Mouse (Mus musculus) thymus, postnatal 25 days (tissue): Measurements from ENCODE around the gene Cldn1.

Source experiments
- DNase-seq: peaks from one replicate; pipeline ENCODE4 v3.0.0; 2022

Cldn1 gene

DNA sequence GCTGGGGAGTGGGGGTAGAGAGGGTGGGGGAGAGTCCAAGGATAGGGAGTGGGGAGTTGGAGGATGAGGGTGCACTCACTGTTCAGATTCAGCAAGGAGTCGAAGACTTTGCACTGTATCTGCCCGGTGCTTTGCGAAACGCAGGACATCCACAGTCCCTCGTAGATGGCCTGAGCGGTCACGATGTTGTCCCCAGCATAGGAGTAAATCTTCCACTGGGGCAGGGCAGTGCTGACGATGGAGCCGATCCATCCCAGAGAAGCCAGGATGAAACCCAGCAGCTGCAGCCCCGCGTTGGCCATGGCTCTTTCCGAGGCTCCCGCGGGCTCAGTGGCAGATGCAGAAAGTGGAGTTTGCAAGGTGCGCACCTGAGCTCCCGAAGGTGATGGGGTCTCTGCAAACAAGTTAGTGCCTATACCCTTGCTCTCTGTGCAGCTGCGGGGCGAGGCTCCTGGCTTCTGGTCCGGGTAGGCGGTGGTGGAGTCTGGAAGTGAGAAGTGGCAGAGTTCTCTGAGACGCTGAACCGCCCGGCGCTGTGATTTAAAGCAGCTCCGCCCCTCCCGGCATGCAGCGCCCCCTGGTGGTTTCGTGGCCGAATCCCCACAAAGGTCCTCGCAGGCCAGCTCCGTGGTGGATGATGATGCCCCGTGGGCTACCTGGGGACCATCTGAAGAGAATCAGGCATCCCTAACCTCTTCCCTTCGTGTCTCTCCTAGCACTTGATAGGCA lies at the start of gene Cldn1:
Cldn1 (minus strand) TSS at position 517 of the 729 bp plus-strand sequence.
- peak; percentile 57 for DNase-seq

DNA sequence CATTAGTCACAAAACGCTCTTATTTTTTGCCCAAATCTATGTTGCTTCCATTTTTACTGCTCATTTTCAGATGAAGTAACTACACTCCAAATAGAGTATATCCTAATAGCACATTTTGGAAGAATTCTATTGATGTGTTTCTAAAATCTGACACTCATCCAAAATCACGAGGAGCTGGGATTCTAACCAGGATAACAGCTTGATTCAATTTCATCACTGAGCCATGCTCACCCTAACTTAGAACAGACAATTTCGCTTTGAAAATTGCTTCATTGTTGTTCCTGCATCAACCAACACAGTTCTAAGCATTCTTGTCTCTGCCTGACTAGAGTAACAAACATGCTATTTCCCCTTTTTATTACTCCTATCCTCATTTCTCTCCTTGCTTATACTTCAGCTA lies 47.0 kb upstream of the Cldn1 start:
- DNase-seq, result no peak

DNA sequence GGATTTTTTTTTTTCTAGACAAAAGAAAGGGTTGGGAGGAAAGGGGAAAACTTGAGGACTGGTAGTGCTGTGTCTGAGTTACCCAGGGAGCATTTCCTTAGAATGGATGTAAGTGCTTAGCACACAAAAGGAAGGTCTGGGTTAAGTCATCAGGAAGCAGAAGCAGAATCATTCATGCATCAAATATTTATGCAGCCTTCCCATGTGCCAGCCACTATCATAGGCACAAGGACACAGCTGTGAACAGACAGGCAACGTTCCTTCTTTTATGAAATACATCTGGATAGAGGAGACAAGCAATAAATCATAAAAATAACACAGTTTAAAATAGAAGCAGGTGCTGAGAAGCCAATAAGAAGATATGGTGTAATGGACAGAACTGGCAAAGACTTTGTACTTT lies 32.4 kb upstream of the Cldn1 start:
- no peak for DNase-seq

DNA sequence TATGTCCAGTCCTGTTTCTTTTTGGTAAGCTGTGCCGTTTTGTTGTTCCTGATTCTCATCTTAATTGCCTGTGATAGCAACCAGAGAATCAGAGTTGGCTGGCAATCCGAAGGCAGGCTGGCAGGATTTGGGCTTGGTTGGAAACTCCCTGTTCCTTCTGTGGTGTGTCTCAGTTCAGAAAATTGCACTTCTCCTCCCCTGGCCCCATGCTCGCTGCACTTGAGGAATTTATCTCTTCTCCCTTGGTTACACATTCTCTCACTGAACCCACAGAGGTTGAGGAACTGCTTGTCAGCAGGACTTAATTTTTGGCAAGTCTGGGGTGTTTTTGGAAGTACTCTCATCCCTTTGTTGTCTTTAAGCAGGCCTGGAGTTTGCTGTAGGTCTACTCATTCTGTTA lies 29.3 kb upstream of the Cldn1 start:
- DNase-seq, result no peak

DNA sequence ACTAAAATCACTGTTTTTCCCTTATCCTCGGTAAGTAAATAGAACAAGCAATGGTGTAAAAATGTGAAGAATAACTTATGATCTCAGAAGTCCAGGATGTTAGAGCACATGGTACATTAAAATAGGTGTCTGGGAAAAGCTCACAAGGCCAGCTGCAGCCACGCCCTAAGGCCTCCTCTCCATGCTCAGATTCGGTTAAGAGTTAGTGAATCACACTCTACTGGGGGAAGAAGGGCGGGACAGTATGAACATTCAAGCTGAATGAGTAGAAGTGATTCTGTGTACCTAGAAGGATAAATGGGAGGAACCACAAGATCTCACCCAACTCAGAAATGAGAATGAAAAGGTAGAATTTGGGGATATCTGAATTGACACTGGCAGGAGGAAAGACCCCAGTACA lies 28.9 kb upstream of the Cldn1 start:
- DNase-seq, result no peak

DNA sequence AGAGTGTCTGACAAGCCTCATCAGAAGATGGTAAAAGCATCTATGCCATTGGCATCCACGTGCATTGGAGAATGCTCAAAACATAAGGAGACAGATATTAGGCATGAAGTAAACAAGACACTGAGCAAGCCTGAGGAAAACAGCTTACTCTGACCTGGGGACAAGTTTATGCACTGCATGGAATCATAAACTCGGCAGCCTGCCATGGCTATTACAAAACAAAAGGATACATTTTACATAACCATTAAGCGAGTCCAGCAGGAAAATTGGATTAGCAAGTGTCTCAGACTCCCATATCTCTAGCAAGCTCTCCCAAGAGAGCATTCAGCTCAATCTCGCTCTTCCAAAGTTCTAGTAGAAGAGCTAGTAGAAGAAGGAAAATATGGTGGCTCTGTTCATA lies 19.3 kb upstream of the Cldn1 start:
- no peak for DNase-seq

DNA sequence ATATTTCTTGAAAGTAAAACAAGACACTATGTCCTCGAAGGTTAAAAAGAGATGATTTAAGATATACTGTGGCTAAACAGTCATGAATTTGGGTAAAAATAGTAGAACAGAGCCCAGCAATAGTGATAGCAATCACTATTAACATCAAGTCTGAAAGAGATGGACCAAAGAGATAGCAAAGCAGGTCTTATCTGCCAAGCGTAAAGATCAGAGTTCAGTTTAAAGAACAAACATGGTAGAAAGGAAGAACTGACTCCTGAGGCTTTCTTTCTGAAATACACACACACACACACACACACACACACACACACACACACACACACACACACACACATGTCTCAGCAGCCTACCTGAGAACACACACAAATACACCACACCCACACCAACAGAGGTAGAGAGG lies 14.5 kb upstream of the Cldn1 start:
- DNase-seq, result no peak

DNA sequence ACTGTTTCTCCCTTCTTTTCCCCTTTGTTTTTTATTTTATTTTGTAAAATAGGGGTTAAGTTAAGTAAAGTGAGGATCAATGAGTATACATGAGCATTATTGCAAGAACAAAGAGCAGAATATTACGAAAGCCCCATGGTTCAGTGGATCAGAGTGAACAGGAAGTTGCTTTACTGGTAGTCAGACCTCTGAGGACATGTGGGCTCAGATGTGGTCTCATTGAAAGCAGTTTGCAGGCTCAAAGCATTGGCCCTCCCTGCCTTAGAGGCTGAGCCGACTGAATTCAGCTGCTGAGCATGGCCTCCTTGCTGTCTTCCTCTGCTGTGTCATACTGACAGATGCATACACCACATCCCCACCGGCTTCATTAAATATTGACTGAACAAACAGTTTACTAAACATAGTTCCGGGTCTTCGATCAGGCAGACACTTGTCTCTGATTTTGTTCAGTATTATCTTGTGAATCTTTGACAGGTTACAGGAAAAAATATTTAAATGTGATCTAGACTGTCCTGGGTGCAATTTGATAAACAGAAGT lies 12.5 kb upstream of the Cldn1 start:
- peak; percentile 3 for DNase-seq

DNA sequence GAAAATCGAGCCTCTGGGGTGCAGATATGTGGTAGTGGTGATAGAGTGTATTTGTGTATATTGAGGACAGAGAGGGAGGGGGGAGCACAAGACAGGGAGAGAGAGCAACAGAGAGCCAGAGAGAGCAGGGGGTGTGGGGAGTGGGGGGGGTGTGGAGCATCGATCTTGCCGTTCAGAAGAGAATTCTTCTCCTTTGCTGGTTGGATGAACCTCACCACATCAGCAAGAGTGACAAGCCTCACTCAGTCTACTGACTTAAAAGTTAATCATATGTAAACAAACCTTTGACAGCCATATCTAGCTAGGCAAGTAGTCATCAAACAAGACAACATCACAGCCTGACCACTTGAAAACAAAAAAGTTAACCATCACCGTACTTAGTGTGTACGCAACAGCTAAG lies 5.5 kb upstream of the Cldn1 start:
- DNase-seq, result no peak

DNA sequence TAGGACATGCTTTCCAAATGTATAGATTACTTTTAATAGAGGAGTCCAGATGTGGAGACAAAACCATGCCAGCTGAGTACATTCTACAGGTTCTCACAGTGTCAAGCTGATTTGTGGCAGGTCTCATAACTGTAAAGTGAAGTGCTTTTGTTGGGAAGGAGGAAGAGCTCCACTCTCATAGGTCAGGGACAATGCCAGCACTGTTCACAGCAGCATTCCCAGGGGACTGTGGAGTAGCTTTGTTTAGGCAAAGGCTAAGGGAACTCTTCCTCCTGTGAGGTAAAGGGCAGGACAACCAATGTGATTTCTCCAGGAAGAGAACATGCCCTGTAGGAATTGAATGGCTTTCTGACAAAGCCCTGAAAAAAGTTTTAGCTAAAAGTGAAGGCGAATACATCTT lies 1.5 kb downstream of the Cldn1 start:
- DNase-seq, result no peak

DNA sequence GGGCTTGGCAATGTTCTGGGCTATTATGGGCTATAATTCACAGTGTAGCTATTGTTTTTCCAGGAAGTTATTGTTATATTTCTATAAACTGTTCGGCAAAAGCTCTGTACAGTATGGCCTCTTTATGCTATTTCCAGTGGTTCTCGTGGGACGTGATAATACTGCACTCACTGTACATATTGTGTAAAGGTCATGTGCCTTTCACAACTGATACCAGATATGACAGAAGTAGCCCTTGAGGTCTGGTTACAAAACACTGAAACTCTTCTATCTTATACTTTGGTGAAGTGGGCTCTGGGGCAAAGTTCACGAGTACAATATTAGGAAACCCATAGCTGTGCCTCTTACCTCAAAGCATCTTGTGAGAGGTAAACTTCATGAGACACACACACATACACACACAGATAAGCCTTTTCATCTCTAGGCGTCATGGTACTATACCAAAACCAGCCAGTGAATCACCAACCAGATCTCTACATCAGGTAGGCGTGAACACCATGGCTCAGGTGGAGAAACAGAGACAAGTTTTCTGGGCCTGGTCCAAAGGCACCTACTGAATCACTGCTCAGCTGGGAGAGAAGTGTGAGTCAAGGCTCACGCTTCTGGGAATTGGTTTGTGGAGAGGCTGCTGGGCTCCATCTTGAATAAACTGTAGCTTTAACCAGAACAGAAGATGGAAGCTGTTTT lies 2.5 kb downstream of the Cldn1 start:
- DNase-seq, result no peak

DNA sequence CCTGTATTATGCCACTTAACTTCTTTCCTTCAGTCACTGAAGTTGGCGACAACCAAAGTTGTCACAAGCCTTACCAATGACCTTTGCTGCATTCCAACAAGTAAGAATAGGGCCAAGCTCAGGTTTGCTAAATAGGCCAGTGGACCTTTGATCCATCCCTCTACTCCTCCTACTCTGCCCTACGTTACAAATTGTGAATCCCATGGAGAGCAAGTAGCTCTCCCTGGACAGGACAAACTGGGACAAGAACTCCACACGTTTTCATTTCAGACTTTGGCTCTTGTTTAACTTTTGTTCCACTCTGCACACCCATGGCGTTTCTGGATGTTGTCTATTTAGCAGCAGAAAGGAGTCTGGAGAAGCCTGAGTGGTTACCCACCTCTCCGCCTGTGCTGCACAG lies 3.5 kb downstream of the Cldn1 start:
- no peak for DNase-seq

DNA sequence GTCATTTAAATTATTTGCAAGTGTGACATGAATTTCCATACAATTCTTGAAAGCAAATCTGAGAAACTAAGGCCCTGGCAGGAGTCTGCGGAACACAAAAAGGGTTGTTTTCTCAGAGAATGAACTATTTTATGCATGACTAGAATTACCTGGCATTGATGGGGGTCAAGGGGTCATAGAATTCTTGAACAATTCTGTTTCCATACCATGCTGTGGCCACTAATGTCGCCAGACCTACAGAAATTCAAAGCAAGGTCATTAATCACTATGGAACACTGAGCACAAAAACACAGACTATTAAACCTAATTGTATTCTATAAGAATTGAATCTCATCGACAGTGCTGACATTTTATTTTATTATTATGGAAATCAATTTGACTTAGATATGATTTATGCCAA lies 10.9 kb downstream of the Cldn1 start:
- DNase-seq, result no peak

DNA sequence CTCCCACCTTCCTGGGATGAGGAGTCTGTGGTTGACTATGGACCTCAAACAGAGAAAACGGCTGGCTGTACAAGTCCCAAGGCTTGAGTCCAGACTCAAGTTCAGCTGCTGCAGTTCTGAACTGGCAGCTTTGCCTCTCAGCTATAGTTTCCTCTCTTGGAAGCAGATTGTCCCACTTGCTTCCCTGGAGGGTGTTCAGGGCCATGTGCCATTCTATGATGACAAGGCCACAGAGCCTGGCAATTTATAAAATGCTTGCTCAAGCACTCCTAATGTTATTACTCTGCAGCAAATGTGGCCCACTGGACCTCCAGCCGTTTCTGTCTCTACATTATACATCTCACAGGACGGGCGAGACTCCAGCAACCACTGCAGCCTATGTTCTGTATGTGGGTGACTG lies 12.0 kb downstream of the Cldn1 start:
- DNase-seq, result no peak

DNA sequence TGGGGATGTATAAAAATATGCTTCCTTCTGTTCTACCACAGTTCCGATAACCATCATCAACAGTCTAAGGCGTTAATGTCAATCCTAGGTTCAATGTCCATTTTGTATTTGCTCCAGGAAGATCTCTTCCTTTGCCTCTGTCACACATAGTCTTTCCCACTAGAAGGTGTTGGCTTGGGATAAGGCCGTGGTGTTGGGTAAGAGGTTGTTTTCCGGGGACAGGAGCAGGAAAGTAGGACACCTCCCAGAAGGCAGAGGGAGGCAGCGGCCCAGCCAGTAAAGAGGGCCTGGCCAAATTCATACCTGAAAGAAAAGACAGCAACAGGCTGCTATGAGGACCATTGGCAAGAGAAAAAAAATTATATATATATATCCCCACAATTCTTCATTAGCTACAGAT lies 12.7 kb downstream of the Cldn1 start:
- DNase-seq, result no peak

DNA sequence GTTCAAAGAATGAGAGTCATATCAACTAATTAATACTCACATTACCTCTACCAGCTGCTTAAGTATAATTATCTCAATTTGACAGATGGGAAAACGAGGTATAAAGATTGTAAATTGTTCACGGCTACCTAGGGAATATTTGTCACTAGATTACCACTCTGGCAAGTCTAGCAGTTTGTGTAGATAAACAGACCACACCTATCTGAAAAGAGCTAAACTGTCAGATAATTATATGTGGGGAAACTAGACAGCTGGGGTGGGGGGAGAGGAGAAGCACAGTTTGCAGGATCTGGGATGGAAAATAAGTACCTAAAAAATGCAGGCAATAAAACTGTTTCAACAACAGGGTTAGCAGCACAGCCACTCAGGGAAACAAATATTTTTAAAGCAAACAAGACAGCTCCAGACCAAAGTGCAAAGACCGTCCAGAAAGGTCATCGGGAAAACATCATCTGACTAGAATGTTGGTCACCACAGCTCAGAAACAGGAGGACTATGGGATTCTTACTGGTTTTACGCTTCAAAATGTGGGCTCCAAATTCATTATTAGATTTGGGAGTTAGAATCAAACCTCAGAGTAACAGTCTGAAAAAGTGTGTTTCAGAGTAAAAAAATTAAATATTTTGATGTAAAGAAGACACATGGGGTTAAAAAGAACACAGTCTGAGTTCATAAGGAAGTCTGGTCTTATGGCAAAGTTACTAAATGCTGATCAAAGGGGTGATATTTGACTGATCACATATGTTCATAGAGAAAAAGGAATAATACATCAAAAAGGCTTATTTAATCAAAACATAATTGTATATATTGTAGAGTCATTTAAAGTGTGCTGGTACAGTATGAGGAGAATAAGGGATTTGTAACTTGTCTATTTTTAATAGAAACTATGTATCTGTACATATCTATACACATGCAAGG lies 13.5 kb downstream of the Cldn1 start:
- DNase-seq, result no peak

DNA sequence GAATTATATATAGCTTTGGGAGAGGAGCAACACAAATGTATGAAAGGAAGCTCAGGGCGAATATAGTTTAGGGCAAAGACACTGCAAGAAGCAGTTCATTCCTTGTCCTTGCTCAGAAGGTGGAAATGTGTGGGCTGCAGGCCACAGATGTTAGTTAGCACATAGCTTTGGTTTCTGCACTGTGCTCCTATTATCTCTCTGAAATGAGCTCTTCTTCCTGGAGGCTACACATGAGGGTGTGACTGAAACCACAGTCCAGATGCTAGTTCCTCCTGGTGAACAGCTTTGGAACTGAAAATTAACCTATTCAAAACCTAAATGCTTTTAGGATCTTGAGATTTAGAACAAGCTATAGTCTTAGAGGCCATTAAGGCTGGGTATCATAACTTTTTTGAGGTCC lies 16.1 kb downstream of the Cldn1 start:
- DNase-seq, result no peak

DNA sequence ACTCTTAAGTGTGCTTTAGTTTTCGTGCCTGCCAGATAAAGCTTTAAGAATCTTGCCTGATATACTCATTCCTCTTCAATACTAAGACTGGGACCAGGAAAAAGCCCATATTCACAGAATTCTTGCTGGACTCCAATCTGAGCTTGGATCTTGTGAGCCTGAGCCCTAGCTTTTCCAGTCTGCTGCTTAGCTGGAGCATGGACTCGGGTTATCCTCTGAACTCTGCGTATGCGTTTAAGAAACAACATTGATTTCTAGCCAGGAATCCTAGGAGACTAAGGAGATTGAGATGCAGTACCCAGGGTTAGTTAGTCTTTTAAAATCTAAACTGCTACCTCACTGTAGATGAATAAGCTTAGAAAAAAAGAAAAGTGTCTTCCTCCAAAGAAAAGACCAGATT lies 20.9 kb downstream of the Cldn1 start:
- no peak for DNase-seq

DNA sequence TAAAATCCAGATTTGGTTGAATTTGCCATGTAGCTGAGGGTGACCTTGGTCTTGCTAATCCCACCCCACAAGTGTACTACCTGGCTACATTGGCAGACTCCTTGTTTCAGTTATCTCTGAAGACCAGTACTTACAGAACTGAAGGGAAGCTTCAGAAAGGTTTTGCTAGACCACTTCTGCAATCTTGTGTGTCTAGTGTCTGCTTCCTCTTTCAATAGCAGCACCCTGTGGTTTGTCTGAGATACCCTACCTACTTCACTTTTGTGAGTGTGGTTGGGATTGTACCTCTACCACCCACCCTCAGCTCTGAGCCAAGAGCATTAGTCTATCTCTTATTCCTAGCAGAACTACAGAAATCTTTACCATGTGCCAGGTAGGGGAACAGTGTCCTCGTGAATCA lies 22.8 kb downstream of the Cldn1 start:
- DNase-seq, result no peak

DNA sequence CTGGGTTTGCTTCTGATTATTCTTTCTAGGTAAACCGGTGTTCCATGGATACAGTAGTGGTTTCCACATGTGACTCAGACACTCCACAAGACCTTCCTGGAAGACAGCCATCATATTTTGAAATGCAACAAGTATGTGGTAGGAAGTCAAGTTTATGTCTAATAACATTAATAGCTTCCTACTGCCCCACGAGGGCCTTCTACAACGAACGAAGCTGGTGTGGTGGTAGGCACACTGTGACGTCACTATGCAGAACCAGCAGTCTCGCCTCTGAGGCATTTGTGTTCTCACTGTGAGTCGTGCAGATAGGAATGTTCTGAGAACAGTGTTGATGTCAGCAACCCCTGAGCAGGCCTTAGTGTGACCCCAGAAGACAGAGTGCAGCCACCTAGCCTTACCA lies 55.4 kb downstream of the Cldn1 start:
- DNase-seq, result no peak

DNA sequence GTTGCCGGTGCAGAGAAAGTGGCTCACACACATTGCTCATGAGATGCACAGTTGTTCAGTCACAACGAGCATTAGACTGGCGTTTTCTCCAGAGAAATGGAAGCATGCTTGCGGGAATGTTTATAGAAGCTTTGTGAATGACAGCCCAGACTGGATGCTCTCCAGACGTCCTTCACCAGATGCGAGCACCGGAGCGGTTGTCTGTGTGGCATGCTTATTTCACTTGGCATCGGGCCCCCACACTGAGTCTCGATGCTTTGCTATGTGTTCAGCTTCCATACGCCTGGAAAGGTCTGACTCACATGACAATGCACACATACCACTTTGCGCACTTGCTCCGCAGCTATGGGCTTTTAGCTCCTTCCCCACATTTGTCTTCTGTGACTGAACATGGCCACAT lies 56.8 kb downstream of the Cldn1 start:
- DNase-seq, result no peak

DNA sequence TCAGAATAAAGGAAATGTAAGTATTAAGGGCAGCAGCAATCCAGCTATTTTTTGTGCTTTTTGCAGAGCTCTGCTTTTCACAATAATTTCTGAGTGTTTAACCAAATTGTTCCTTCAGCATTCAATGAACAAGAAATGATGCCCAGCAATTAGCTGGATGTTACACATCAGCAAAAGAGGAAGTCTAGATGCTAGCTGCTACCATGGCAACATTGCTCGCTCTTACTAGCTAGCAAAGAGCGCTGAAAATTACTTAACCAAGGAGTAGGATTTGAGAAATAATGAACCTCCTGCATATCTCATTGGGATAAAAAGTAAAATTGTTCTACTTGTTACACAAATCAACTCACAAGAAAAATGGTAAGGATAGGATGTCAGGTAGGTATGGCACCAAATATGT lies 62.2 kb downstream of the Cldn1 start:
- DNase-seq, result no peak
